Mouse (Mus musculus) cerebellum, postnatal 14 days (tissue): ENCODE results near the gene Olfr543.

Experiments used
- DNase-seq, 2 experiments: peaks; one replicate each; pipeline ENCODE4 v3.0.0; 2021; ENCODE audit warnings: mixed read lengths in 2 of 2

The Olfr543 gene

DNA sequence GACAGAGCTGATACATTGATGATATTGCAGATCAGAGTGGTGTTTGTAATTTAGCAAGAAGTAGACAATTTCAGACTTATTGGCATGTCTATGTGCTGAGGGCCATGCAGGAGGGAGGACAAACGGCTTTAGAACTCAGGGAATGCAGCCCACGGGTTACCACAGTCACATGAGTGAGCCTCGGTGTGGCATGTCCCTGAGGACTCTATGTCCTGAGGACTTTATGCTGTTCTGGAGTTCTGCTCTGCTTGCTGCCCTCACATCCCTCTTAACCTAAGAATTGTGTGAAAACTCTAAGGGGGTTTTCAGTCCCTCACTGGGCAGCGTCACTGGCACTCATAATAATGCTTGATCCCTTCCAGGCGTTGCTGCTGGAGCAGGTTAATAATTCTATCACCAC is 8.8 kb downstream of the Olfr543 start:
- no peak for DNase-seq

DNA sequence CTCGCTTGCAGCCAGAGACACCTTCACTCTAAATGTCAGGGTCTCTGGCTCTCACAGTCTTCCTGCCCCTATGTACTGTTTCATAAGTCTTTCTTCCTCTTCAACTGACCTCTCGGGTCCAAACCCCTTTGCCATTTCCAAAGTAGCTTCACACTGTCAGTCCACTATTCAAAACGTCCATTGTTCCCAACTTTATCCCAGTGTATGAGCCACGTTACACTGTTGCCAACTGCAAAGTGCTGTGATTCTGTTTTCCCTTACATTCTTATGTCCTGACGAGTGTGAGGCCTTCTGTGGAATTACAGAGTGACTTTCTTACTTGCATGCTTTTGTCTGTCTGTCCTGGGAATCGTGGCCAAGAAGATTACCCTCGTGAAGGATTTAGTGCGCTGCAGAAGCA is 13.9 kb downstream of the Olfr543 start:
- no peak for DNase-seq

DNA sequence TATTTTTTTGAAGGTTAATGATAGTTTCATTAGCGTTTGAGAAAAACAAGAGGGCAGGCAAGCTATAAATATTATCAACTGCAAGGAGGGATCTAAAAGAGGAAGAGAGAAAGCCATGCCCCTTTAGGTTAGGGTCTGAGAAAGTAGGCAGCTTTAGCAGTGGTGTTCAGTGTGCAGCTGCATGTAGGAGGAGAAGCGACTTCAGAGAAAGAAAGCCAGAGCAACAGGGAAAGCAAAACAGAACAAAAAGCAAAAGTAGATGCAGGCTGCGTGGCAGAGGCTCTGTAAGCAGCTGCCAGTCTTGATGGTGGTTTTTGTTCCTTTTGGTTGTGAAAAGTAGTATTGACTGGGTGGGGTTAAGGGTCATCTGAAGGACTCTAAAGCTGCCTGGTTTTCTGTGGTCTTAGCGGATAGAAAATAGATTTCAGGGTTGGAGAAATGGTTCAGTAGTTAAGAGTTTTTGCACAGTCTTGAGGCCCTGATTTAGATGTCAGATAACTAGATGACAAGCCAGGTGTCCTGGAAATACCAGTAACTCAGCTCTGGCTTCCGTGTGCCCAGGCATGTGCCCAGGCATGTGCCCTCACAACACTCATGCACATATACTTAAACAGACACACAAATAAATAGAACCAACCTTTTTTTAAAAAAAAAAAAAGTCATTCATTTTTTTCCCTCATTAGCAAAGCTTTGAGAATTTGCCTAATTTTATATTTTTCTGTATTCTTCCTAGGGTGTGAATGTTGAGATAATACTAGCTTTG is 22.7 kb downstream of the Olfr543 start:
- no peak for DNase-seq

DNA sequence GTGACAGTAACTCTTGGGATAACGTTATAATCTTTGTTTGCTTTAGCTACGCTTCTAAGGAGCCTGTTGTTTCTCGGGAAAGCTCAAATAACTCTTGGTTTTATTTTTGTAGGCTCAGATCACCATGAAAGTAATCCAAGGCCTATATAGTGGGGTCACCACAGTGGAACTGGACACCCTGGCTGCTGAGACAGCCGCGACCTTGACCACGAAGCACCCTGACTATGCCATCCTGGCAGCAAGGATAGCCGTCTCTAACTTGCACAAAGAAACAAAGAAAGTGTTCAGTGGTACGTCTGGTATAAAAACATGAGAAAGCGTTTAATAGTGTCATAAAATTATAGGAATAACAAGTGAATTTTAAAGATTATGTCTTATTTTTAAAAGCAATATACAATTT is 35.0 kb downstream of the Olfr543 start:
- no peak for DNase-seq

DNA sequence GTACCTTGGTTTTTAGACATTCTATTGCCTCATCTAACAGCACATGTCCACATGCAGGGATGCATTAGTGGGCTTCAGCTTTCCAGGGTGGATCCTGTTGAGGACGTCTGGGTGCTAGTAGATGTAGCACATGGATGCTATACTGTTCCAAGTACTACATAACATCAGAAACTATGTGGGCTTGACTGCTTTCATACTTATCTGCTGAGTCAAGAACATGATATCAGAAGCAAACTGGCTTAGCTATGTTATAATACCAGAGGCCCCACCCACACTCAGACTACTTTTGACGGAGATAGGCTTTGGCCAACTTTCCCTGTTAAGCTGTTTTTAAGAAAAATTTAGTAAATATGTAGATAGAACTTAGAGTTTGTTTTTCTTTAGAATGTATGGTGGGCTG is 37.2 kb downstream of the Olfr543 start:
- DNase-seq, result no peak

DNA sequence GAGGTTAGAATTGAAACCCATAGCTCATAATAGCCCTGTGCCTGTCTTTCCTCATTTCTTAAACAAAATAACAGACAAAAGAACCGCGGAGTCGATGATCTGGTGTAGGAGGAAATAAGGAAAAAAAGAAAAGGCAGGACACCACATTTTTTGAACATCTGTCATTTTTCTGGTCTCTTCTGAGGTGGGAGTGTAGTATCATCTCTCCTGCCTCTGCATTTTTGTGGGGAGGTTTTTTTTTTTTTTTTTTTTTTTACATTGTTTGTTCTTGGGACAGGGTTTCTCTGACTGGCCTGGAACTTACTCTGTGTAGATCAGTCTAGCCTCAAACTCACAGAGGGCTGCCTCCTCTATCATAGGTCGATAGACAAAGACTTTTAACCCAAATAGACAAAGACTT is 39.0 kb downstream of the Olfr543 start:
- no peak for DNase-seq

DNA sequence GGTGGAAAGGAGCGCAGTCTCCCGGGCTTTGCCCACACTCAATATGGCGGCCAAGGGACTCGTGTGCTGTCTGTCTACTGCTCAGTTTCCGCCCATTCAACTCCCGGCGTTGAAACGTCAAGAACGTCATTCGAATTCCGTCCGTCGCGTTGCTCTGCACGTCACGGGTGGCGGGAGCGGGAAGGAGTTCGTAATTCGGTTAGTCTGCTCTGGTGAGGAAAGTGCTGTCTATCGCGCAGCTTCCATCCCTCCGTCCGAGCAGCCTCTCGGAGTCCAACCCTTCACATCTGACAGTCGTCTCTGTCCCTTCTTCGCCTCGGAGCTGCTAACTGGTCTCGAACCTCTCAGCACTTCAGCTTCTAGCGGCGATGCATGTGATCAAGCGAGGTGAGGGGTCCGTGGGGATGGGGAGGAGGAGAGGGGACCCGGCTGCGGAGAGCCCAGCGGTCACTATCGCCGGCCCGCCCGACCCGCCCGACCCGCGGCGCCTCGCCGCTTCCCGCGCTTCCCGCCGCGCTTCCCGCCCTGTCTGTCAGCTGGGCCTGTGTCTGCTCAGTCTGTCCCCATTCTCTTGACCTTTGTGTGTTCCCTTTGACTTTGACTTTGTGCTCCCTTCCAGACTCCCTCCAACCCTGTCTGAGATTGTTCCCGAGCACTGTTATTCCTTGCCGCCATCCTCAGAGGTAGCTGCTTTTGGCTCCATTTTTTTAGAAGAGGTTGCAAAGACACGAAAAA is 39.7 kb downstream of the Olfr543 start, which contains the start of gene Rrm1:
Rrm1 (plus strand) TSS at position 39 of the 735 bp plus-strand sequence.
- DNase-seq, result peak; percentile 95 to 97

DNA sequence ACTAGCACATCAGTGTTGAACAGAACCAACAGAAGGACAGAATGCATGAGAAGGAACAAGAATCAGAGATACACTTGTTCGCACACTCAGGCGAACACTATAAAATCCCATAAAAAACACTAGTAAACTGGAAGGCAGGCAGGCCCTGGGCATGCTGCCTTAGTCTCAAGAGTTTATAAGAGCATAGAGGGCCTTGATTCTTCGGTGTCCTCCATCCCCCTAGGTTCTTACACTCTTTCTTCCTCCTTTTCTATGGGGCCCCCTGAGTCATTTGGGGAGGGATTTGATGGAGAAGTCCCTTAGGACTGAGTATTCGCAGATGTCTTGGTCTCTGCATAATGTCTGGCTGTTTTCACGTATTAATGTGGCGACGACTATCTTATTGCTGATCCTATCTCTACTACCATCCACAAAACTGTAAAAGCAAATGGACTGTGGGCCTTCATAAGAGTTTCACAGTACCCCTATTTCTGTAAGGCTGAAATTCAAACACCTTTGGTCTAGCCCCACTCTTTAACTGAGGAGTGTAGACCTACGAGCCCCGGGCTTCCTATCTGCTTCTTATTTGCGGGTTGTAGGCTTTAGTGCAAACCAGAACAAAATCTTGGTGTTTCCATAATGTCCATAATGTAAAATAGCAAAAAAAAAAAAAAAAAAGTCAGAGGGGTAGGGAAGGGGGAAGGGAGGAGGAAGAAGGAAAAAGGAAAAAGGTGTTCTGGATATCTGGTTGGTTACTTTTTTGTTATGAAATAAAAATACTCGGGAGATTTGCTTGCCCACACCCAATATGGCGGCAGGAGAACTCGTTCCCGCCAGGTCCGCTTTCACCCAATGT is 40.4 kb downstream of the Olfr543 start:
- DNase-seq, result no peak

DNA sequence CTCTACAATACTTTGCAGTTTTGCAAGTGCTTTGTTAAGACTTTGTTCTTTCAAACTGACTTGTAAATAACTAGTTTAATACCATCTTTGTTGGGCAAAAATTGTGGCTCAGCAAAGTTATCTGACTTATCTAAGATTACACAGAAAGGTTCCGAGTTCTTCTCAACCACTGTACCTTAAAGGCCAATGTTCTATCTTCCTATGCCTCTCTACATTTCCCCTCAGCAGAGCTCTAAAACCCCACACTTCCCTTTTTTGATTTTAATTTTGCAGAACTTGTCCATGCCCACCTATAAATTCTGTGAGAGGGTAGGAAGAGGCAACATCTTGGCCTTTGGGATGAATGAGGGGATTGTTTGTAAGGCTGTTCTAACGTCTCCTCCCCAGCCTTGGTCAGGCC is 47.1 kb downstream of the Olfr543 start:
- DNase-seq, result no peak
